Mouse (Mus musculus) adrenal gland, adult 2 months (tissue): Measurements from ENCODE around the gene Lig3. TPM values are rescaled to one million over a fixed set of nuclear protein-coding genes. Genes with fewer than 3 reads are reported as not detected.

ENCODE experiments used
- DNase-seq: peaks from one replicate; pipeline ENCODE4 v3.0.0; 2021
- long read RNA-seq: library from polyadenylated mRNA; stranded (forward); transcript quantifications from one replicate; pipeline ENCODE4 v2.0.0, GENCODE M21; 2021
- polyA plus RNA-seq: library from polyadenylated mRNA; depleted of rRNA; stranded (reverse); fragments of >200 nt; gene quantifications from 2 replicates; pipeline ENCODE4 v1.2.3, GENCODE M21; 2012; rRNA removed
- total RNA-seq, 2 experiments: library from RNA; stranded (reverse); gene quantifications; 2 replicates each; pipeline ENCODE4 v1.2.3; 2021

Lig3 gene
- total RNA-seq (10 to 100 TPM; 19.2 to 27.5 TPM), polyA plus RNA-seq (8.1 and 10.7 TPM in 2 replicates)
- long read RNA-seq, full-length matches to known transcripts, result 4 of 8 reads
- long read RNA-seq, partial matches to known transcripts, result 1 of 8 reads
- long read RNA-seq, other reads (novel, unspliced or antisense), result 3 of 8 reads

DNA sequence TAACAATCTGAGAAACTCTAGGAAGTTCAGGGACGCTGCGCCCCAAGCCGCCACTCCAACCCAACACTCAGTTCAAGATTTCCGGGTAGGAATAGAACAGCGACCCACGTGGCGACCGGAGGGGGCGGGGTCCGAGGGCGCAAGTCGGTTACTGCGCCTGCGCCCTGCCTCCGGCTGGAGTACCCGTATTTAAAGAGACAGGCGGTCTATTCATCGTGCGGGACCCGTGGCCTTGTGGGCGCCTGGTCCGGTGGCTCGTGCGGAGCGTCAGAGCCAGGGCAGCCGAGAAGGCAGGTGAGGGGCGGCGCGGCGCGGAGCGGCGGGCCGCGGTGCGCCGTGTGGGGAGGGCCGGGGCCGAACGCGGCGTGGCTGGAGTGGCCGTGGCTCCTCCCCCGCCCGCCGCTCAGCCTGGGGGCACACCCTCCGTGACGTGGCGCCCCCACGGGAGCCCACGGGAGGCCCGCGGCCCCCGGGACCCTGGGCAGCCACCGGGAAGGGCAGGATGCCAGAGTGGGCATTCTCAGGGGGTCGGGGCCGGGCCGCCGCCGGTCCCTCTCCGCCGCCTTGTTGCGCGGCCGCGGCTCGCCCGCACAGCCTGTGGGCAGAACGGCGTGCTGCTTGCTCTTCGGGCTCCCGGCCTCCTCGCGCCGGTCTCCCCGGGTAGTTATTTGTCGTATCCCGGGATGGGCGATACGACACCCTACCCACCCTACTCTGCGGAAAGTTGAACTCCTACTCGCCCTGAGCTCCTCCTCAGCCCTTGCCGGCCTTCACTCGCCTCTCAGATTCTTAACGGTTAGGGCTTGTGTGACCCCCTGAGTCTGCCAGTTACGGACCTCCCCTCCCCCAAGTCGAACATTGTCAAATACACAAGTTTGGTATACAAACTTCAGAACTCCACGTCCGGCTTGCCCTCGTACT lies at the start of gene Lig3:
Gene Lig3, plus strand, starts transcription at position 126 of the 921 bp plus-strand sequence.
- DNase-seq, result peak; percentile 95

DNA sequence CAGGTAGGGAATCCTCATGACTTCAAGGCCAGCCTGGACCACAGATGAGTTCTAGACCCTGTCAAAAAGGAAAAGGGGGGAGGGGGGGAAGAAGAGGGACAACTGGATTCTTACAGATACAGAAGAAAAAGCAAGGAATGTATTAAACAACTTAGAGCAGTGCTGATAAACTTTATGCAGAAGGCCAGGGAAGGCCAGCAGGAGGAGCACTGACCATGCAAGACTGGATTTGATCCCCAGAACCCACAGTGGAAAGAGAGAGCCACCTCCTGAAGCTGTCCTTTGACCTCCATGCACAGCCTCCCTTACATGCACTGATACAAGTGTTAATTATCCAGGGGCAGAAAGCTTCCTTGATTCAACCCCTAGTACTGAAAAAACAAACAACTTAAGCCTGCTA lies 46.7 kb upstream of the Lig3 start:
- DNase-seq, result no peak

DNA sequence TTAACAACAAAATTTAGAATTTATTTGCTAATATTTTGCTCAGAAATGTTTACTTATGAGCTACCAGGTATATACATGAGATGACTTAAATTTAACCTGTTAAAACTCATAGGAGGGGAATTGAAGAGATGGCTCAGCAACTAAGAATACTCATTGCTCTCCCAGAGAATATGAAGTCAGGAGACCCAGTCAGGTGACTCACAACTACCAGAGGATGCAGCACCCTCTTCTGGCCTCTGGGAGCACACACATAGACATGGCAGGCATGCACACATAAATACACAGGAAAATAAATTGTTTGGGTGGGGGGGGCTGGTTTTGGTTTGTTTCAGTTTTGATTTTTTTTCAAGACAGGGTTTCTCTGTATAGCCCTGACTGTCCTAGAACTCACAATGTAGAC lies 41.9 kb upstream of the Lig3 start:
- DNase-seq, result no peak

DNA sequence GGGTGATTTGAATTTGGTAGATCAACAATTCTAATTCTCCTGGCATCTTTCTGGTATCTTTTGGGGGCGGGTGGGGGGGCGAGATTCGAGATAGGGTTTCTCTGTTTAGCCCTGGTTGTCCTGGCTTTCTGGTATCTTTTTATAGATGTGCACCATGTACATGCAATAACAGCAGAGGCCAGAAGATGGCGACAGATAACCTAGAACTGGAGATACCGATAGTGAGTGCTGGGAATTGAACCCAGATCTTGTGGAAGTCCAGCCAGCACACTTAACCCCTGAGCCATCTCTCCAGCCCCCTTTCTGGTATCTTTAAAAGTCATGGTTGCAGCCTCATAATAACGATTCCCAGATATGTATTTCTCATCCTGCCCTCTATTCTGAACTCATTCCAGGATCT lies 34.8 kb upstream of the Lig3 start:
- peak; percentile 23 for DNase-seq

DNA sequence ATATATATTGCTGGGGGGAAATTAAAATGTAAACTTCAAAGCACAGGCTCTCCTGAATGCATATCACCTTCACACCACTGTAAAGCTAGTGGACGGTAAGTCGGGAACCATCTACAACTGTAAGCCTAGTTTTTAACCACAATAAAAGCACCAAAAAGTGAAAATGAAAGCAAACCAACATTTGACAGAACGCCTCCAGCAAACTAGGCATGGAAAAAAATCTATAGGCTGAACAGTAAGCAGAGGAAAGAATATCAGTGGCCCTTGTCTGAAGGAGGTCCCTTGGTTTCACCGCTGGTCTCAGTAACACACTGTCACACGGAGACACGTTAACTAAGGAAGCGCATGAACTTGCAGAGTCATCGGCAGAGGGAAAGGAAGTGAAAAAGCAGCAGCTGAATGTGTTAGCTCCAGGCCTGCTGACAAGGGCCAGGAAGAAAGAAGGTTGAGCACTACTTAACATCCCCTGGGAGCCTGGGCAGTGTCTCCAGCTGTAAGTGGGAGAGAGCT lies 34.0 kb upstream of the Lig3 start:
- peak; percentile 4 for DNase-seq

DNA sequence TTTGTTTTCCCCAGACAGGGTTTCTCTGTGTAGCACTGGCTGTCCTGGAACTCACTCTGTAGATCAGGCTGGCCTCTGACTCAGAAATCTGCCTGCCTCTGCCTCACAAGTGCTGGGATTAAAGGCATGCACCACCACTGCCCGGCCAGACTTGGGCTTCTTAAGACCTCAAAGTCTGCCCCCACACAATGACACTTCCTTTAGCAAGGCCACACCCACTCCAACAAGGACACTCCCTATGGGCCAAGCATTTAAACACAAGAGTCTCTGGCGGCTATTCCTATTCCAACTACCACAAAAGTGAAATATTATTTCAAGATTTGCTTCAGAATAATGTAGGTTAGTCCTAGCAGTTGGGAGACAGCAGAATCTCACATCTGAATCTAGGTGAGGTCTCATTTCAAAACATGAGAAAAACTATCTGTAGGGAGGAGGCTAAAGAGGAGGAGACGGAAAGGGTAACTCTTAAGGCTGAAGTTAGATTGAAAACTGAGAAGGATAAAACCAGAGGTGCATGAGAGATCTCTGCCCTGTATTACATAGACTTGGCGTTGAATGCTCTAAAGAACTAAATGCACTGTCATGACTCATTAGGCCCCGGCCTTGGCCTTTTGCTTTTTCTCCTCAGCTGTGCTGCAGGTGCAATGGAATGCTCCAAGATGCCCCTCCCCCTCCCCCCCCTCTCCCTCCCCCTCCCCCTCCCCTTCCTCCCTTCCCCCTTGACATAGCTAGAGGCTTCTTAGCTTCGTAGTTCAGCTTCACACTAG lies 28.4 kb upstream of the Lig3 start:
- DNase-seq, result peak; percentile 66

DNA sequence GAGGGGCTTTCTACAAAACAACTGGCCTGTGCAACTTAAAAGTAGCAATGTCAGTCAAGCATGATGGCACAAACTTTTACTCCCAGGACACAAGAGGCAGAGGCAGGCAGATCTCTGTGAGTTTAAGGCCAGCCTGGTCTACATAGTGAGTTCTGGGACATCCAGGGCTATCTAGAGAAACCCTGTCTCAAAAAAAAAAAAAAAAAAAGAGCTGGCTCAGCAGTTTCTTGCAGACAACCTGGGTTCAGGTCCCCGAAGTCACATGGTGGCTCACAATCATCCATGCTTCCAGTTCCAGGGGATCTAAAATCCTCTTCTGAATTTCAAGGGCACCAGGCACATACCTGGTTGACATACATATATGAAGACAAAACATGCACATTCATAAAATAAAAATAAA lies 25.0 kb upstream of the Lig3 start:
- no peak for DNase-seq

DNA sequence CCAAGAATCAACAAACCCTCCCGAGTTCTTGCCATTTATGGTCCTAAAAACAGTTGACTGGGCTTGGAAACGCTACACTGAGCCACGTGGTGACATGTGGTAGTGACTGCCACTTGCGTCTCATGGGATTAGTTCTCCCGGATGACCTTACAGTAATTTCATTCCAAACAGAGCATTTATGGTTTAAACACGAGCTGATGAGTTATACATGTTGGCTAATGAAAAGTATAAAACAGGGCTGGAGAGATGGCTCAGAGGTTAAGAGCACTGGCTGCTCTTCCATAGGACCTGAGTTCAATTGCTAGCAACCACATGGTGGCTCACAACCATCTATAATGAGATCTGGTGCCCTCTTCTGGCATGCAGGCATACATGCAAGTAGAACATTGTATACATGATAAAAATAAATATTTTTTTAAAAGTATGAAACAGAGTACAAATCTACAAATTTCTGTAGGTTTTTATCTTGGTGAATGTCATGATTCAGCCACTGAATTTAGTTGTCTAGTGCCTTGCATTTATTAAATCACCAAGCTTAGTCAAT lies 18.6 kb upstream of the Lig3 start:
- no peak for DNase-seq

DNA sequence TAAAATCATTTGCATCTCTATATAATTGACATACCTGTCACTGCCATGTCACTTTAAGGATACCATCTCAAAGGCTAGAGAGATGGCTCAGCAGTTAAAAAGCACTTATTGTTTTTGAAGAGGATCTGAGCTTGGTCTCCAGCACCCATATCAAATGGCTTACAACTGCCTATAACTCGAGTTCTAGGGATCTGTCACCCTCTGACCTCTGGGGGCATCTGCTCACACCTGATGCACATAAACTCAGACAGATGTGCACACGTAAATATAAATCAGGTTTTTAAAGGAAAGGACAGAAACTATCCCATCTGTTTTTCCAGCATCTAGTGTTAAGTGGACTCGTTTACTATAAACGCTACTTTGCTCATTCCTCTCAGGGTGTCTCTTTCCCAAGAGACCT lies 17.6 kb upstream of the Lig3 start:
- no peak for DNase-seq

DNA sequence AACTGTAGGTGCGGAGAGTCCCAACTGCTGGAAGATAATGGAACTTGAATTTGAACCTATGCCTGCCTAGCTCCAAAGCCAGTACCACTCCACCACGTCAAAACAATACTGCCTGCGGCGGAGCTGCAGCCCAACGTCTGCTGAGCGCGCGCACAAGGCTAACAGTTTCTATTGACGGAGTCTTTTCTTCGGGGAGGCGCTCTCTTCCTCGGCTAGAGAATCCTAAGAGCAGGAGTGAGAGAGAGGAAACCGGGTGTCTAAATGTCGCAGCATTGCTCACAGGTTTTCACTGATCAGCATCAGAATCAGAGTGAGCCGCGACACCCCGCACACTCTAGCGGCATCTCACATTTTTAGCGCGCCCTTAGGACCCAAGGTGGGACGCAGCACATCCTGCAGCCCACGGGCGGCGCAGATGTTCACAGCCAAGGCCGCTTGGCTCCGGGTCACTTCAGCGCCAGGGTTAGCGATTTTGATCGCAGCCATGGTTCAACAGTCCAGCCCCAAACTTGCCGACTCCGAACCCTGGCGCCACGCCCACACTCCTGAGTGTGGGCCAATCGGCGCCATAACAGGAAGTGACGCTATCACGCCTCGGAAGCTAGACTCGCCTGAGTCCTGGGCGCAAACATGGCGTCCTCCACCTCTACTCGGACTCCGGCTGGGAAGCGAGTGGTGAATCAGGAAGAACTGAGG lies 17.0 kb upstream of the Lig3 start, which contains the start of the genes Cct6b and Zfp830:
Gene Cct6b, minus strand, starts transcription at position 580 of the 696 bp plus-strand sequence.
Gene Zfp830, plus strand, starts transcription at position 604 of the 696 bp plus-strand sequence.
- DNase-seq, result peak; percentile 95

DNA sequence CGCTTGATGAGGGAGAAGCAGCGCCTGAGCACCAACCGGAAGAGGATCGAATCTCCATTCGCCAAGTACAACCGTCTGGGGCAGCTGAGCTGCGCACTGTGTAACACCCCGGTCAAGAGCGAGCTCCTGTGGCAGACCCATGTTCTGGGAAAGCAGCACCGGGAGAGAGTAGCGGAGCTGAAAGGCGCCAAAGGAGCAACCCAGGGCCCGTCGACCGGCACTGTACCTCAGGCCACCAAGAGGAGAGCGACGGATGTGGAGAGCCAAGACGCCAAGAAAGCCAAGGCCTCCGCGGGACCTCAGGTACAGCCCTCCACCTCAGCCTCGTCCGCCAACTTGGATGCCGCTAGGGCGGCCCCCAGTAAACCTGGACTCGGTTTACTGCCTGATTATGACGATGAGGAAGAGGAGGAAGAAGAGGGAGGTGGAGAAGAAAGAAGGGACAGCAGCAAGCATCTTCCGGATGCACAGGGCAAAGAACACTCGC lies 16.4 kb upstream of the Lig3 start:
- DNase-seq, result no peak

DNA sequence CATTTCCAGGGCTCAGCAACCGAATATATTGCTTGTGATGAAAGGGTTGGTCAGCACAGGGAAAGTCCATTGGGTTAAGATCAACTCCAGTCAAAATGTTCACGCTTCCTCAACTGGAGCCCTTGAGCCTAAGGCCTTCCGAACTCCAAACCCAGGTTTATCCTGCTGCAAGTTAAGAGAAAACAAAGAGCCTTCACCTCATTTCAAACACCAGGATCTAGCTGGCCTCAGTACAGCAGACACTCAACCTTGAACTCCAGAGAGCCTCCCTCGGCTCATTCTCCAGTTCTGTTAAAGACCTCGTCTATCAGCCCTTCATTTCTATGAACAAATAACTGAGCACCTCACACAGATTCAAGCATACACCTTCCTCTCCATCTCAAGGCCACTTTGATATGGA lies 774 bp upstream of the Lig3 start:
- peak; percentile 9 for DNase-seq

DNA sequence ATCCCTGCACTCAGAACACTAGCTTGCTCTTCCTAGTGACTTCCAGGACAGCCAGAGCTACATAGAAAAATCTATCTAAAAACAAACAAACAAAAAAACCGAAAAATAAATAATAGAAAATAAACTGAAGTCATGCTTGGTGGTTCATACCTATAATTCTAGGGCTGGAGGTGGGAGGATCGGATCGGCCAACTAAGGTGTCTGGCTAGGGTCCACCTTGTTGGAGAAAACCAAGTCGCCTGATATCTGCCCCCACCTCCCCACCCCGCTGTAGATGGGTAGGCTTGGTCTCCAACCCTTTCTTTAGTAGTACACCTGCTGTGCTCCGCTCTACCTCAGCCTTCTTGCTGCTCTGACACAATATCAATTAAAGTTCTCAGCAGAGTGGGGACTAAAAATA lies 1.3 kb downstream of the Lig3 start:
- no peak for DNase-seq

DNA sequence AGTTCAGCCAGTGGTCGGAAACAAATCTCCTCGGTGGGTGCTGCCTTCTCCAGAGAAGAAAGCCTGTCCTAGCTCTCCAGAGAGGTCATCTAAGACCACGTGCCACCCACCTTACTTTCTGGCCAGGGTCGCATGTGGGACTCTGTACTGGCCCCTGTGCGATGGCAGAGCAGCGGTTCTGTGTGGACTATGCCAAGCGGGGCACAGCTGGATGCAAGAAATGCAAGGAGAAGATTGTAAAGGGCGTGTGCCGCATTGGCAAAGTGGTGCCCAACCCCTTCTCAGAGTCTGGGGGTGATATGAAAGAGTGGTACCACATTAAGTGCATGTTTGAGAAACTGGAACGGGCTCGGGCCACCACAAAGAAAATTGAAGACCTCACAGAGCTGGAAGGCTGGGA lies 2.5 kb downstream of the Lig3 start:
- DNase-seq, result no peak

DNA sequence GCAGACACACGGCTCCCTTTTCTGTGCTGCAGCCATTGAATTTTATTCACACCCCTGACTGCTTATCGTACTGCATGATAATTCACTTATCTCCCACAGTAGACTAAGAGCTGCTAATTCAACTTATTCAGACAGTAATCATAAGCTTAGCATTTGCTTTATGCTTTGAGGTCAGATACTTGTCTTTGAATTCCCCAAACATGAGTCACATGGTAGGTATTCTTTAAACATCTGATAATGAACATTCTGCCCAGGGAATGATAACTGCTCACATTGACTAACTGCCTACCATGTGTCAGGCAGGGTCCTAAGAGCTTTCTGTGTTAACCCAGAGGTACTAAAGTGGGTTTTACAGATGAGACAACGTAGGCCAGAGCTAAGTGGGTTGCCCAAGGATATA lies 25.7 kb downstream of the Lig3 start:
- no peak for DNase-seq

DNA sequence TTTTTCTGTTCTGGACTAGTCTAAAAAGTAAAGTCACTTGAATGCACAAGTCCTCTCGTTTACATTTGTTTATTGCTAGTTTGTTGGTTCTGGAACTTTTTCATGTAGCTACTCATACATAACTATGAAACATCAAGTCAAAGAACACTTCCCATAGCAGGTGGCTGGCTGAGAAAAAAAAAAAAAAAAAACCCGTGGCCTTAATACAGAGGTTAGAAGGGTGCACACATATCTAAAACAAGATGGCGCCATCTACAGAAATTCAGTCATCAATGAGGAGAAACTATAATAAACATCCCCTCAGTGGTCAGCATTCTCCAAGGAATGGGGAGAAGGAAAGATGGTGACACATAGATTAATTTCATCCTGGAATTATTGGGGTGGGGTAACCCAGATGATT lies 26.5 kb downstream of the Lig3 start:
- DNase-seq, result no peak

DNA sequence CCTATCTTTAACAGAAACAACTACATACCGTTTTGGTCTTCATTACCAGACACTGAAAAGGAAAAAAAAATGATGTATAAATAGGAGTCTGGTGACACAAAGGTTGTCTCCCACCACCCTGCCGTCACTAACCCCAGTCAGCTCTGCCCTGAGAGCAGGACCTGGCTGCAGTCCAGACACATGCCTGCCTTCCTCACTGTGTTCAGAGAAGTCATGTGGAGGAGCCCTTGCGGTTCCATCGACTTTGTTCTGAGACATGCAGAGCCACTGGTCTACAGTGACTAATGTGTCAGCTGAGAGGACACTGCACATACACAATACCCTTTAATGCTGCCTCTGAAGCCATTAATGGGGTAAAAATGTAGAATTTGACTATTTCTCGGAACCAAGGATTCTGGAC lies 27.6 kb downstream of the Lig3 start:
- DNase-seq, result no peak

DNA sequence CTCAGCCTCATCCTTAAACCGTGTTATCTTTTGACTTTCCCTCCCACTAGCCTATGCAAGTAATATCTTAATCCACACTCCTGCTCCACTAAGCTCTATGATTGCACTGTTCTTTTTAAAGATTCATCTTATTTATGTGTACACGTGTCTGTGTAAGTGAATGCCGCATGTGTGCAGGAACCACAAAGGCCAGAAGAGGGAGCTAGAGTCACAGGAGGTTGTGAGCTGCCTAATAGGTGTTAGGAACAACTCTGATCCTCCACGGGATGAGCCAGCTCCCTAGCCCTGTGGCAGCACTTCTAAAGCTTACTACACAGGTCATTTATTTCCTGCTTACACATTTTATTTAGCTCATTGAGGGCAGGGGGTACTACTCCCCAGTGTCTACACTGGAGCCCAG lies 38.4 kb downstream of the Lig3 start:
- DNase-seq, result peak; percentile 33

DNA sequence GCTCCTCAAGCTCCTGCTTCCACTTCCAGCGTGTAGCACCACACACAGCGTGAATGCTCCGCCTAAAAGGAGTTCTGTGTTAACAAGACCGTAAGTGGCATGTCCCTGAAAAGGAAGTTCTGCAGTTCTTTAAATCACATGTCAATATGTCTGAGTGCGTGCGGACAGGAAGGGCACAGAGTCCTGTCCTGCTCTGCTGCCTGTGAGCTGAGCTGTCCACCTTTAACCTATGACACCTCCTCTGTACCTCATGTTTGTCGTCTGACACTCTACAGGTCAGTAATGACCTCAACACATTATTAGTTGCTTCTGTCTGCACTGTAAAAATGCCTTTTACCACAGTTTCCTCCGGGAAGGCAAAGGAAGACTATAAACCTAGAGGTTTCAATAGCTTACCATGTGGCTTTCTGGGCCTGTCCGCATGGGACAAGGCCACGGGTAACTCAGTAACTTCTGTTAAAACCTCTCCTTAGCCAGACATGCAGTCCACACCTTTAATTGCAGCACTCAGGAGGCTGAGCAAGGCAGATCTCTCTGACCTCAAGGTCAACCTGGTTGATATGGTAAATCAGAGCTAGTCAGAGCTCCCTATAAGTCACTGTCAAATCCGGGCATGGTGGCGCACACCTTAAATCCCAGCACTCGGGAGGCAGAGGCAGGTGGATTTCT lies 40.0 kb downstream of the Lig3 start:
- no peak for DNase-seq

DNA sequence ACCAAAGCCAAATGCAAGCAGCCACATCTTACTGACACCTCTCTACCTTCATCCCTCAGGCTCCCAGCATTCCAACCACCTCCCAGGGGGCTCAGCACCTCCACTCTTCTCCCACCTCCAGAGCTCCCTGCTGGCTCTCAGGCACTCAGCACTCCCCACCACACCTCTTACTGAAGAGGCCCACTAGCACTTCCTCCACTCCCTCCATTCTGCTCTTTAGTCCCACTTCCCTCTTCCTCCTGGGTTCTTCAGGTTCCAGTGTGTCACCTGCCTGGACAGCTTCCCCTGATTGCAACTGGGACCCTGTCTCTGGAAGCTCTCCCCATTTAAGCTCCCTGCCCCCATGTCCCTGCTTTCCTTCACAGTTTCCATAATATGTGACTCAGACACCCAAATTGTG lies 45.9 kb downstream of the Lig3 start:
- no peak for DNase-seq
